Mouse (Mus musculus): ENCODE data around the gene Srf.

The Srf gene

DNA sequence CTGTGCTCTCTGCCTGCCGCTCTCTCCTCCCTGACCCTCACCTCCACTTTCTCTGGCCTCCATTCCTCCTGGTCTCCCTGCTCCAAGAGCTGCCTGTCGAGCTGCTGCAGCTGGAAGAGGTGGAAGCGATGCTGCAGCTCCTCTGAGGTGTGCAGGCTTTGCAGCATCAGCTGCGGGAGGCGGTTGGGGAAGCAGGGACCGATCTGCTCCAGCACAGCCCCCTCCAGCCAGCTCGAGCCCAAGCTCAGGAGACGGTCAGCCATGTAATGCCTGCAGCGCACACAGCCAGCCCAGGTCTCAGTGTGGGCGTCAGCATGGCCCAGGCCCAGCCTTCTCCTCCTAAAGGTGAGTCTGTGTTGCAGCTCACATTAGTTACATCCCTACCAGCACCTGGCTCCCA lies 36.0 kb downstream of the Srf start:
- DNase-seq (ENCODE audit: low spot score): no peak

DNA sequence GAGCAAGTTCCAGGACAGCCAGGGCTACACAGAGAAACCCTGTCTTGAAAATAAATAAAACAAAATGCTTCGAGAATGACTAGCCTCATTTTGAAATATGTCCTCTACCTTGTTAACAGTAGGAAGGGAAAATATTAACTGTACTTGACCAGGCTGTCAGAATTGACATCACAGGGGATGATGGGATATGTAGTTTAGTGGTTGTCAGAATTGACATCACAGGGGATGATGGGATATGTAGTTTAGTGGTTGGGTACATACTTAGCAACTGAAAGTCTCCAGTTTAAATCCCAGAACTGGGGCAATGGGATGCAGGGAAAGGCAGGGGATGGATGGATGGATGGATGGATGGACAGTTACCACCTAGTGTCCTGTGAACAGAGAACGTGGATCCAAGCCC lies 42.6 kb downstream of the Srf start:
- no peak for DNase-seq (ENCODE audit: low spot score)

DNA sequence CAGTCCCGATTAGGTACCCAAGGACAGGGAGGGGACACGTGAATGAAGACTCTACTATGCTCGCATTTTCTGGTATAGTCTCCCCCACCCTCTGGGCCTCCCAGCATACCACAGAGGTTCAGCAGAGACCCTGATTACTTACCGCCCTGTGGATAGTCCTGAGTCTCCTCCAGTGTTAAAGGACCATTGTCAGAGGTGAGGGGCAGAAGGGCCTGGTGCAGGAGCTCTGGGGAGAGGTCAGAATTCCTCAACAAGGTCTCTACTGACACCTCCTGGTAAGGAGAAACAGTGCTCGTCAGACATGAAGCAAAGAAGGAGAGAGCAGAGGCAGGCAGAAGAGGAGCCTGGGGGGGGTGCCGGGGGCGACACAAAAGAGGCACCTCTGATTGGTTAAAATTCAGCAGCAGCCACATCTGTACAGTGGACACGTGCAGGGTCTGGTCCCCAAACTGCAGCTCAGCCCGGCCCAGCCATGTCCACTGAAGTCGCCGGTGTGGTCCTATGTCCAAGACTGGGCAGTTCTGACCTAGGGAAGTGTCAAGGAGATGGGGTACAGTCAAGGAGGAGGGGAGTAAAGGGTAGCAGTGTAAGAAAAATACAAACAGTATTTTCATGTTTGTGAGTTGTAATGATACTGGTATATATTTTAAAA lies 44.8 kb downstream of the Srf start:
- DNase-seq (ENCODE audit: low spot score): no peak

DNA sequence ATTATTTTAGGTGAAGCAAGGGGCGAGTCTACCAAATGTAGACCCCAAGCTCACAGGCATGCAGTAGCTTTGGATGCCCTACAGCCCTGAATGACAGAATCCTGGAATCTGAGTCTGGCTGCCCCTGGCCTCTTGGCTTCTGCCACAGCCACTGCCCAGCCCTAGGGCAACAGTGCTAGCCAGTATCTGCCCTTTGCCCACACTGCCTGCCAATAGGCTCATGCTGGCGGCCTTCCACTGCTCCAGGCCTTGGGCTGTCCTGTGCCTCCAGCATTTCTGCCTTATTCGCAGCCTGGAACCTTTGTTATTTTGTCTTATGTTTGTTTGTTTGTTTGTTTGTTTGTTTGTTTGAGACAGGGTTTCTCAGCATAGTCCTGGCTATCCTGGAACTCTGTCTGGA lies 50.4 kb downstream of the Srf start:
- no peak for DNase-seq (ENCODE audit: low spot score)

DNA sequence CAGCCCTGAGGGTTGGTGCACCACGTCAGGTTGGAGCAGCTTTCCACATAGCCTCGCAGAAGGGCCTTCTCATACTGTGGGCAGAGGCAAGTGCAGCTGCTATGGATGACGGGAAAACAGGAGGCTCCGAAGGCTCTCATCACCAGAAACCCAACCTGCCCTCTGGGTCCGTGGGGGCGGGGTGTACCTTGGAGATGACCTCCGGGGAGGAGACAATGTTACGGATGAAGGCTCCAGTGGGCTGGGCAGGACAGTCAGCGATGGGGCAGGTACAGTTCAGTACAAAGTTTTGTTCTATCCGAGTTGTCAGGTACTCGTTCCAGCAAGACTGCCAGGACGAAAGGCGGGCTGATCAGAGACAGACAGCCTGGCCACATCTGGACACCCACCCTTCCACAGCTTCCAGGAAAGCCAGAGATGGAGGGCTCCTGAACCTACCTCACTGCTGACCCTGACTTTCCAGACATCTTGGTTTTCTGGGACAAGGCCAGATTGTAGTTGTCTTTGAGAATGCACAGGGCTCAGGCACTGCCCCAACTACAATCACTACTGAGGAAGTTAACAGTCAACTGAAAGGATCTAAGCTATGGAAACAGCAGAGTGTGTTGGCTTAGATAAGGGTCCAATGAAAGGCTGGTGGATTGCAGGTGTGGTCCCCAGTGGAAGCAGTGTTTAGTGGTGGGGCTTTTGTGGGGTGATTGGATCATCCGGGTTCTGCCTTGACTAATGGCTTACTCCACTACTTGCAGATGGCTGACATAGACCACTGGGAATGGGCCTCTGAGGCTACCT lies 51.9 kb downstream of the Srf start:
- no peak for DNase-seq (ENCODE audit: low spot score)

DNA sequence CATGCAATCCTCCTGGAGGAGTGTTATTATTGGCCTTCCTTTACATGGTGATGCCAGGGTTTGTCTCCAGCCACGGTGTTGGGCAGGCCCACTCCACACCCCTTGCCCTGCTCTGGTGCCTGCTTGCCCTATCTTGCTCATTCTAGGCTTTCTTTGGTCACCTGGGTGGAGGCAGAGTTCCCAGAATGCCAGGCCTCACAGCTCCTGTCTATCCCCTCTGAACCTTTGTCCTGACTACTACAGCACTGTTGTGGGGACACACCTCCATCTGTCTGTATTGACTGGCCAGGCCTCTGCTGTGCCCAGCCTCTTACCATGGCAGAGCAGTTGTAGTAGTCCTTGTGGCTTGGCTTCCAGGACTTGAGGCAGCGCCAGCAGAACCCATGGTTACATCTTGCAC lies 53.2 kb downstream of the Srf start:
- DNase-seq (ENCODE audit: low spot score): no peak
